Mouse (Mus musculus): Measurements from ENCODE around the gene Hist1h2bc. TPM values are rescaled to one million over a fixed set of nuclear protein-coding genes. Genes with fewer than 3 reads are reported as not detected.
"Not testable (repeated sequence)": the region's sequence is repeated elsewhere in the genome, so short reads cannot be mapped to it uniquely, and the experiment has no call there.

Gene Hist1h2bc
- polyA plus RNA-seq, 1 experiment from 2014 or later, result 65.3 TPM

DNA sequence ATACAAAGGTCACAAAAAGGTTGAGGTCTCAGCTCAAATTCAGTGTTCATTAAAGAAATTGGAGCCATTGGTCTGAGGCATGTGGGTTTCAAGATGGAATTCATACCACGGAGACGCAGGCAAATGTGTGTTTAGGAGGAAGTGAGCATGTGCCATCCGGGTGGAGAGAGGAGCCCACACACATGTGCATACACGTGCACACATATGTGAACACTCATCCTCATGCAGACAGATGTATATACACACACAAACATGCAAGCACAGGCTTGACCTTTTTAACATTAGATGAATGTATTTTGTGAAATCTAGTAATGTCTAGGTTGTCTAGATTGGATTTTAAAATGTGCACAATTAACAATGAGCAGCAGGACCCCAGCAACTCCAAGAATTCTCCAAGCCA, 18.2 kb downstream of the Hist1h2bc start:
- no peaks in the 10 kb centered on the region for H3K27me3 ChIP-seq
- H3K4me1 ChIP-seq, result peaks cover 11% of the 10 kb centered on the region
- H3K27ac ChIP-seq, result no peak overlapping the region
- no peak for ATAC-seq (replicated peaks; ENCODE audit: low FRiP score)
- no peaks in the 10 kb centered on the region for H3K9me3 ChIP-seq (replicated peaks)
- no peak overlapping the region for H3K4me2 ChIP-seq
- no peak overlapping the region for H3K4me3 ChIP-seq (replicated peaks)
- WGBS, result 82% methylated on average over 4 of the region's 4 CpGs
- H3K36me3 ChIP-seq, result no peaks in the 10 kb centered on the region
- H3K9ac ChIP-seq, result no peak overlapping the region

DNA sequence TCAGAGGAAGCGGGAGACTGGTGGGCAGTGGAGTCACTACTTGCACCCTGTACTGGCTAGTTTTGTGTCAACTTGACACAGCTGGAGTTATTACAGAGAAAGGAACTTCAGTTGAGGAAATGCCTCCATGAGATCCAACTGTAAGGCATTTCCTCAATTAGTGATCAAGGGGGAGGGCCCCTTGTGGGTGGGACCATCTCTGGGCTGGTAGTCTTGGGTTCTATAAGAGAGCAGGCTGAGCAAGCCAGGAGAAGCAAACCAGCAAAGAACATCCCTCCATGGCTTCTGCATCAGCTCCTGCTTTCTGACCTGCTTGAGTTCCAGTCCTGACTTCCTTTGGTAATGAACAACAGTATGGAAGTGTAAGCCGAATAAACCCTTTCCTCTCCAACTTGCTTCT, 18.8 kb downstream of the Hist1h2bc start:
- not testable (repeated sequence) for H3K4me2 ChIP-seq; H3K9me3 ChIP-seq (replicated peaks); ATAC-seq (replicated peaks; ENCODE audit: low FRiP score); H3K9ac ChIP-seq; H3K4me3 ChIP-seq (replicated peaks); H3K27me3 ChIP-seq; H3K27ac ChIP-seq; H3K36me3 ChIP-seq
- H3K4me1 ChIP-seq, result peaks cover 11% of the 10 kb centered on the region
- WGBS, result 78% methylated on average over 2 of the region's 2 CpGs

DNA sequence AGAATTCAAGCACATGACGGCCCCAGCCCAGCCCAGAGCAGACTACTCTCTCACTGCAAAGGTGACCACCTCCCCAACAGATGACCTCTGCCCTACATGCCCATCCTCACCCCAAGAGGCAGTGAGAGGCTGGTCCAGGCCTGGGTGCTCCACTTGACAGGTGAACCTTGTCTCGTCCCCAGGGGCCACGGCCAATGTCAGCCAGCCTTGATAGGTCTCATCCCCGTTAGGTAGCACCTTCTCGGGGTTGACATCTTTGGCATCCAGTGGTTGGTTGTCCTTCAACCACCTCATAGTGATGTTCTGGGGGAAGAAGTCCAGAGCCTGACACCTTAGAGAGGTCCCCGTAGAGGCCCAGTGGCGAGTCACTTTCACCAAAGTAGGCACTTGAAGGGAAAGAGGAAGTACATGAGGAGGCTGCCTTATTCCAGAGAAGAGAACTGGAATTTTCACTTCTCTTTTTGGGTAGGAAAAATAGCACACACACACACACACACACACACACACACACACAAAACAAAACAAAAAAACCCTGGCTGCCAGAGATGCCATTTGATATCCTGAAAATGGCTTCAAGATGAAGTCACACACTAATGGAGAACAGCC, 21.9 kb downstream of the Hist1h2bc start:
- H3K4me2 ChIP-seq, result no peak overlapping the region
- no peaks in the 10 kb centered on the region for H3K27me3 ChIP-seq
- no peak for ATAC-seq (replicated peaks; ENCODE audit: low FRiP score)
- no peaks in the 10 kb centered on the region for H3K9me3 ChIP-seq (replicated peaks)
- H3K4me3 ChIP-seq (replicated peaks), result no peak overlapping the region
- no peaks in the 10 kb centered on the region for H3K36me3 ChIP-seq
- no peak overlapping the region for H3K27ac ChIP-seq
- WGBS, result 90% methylated on average over 7 of the region's 7 CpGs
- peaks cover 11% of the 10 kb centered on the region for H3K4me1 ChIP-seq
- H3K9ac ChIP-seq, result no peak overlapping the region

DNA sequence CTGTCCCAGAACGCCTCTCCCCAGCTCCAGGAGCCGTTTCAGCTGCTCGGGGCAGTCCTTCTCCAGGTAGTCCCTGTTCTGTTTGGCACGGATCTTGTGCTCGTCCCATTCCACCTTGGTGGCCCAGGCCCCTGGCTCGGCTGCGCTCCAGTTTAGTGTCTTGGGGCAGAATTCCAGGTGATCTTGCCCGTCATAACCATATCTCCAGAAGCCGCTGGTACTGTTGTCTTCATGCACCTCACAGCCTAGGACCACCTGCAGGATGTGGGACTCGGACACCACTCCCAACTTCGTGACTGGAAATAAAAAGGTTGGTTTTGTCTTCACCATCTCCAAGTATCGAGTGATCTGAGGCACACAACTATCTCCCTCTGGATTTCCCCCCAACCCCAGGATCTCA, 22.8 kb downstream of the Hist1h2bc start:
- WGBS, result 95% methylated on average over 12 of the region's 12 CpGs

DNA sequence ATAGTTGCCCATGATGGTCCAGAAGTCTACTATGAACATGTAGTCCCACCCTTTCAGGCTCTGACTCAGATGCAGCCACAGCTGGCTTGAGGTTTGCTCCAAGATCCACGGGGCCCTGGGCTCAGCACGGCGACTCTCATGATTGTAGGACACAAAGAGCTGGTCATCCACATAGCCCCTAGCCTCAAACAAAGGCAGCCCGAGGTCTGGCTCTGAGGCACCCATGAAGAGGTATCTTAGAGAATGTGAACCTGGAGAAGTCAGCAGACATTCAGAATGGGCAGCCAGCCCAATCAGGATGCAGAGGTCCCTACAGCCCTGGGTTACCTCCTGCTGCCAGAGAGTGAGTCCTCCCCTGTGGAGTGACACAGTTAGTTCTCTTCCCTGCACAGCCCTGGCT, 24.0 kb downstream of the Hist1h2bc start:
- no peaks in the 10 kb centered on the region for H3K9me3 ChIP-seq (replicated peaks)
- no peaks in the 10 kb centered on the region for H3K27me3 ChIP-seq
- H3K27ac ChIP-seq, result no peak overlapping the region
- H3K4me3 ChIP-seq (replicated peaks), result no peak overlapping the region
- H3K9ac ChIP-seq, result no peak overlapping the region
- no peaks in the 10 kb centered on the region for H3K36me3 ChIP-seq
- H3K4me1 ChIP-seq, result peaks cover 8% of the 10 kb centered on the region
- no peak for ATAC-seq (replicated peaks; ENCODE audit: low FRiP score)
- 83% methylated on average over 4 of the region's 4 CpGs for WGBS
- no peak overlapping the region for H3K4me2 ChIP-seq

More for the DNA sequence above, 22.8 kb downstream of the Hist1h2bc start:
- Histone ChIP-seq H3K4me2 (no peak overlapping the region), H3K27me3 (no peaks in the 10 kb centered on the region), H3K27ac (no peak overlapping the region), H3K9ac (no peak overlapping the region), H3K4me1 (peaks cover 8% of the 10 kb centered on the region), H3K36me3 (no peaks in the 10 kb centered on the region), H3K4me3 (replicated peaks) (no peak overlapping the region), H3K9me3 (replicated peaks) (no peaks in the 10 kb centered on the region)
- ATAC-seq (replicated peaks; ENCODE audit: low FRiP score), result no peak

DNA sequence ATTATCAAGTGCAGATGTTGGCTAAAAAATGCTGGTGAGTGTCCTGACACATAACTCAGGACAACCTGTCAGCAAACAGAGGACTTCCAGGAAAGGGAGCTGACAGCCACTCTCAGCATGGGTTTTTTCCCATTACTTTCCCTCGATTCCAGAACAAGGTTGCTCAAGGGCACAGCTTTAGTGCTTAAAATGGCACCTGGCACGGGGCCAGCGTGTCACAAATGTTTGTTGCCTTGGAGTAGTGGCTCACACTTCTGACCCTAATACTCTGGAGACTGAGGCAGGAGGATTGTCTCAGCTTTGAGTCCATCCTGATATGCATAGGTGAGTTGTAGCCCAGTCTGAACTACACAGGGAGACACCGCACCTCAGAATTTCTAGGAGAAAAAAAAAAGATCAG, 24.7 kb downstream of the Hist1h2bc start:
- no peak for ATAC-seq (replicated peaks; ENCODE audit: low FRiP score)
- WGBS, result 68% methylated on average over 4 of the region's 4 CpGs

DNA sequence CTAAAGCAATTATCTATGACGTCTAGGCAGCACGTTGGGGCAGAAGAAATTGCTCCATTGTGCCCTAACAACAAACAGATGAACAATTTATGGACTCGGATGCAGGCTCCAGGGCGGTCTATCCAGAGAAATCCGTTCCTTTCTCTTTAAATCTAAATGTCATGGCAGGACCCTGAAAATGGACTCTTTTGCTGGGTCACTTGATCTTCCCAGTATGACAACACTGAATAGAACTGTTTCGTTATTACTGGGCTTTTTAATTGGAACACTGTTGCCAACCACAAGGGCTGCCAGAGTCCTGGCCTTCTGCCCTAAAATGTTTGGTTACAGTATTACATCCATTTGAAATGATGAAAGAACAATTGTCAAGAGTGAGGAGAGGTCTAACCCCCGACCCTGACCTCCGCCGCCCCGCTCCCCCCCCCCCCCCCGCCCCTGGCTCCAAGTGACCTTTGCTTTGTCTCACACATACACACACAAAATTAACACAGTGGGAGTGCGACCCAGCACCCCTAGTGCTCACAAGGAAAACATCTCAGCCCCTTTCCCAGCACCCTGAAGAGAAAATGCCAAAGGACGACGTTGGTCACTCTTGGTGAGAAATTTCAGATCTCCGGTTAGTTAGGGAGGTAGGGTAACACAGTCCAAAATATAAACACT, 25.8 kb downstream of the Hist1h2bc start:
- Histone ChIP-seq H3K4me3 (replicated peaks) (peak overlapping the region; percentile 46), H3K4me1 (peaks cover 8% of the 10 kb centered on the region), H3K4me2 (peak overlapping the region; percentile 73), H3K9me3 (replicated peaks) (no peaks in the 10 kb centered on the region), H3K9ac (peak overlapping the region; percentile 53), H3K27ac (no peak overlapping the region), H3K36me3 (no peaks in the 10 kb centered on the region), H3K27me3 (no peaks in the 10 kb centered on the region)
- ATAC-seq (replicated peaks; ENCODE audit: low FRiP score), result no peak
- 23% methylated on average over 15 of the region's 15 CpGs for WGBS

More for the DNA sequence above, 24.7 kb downstream of the Hist1h2bc start:
- no peak overlapping the region for H3K4me2 ChIP-seq
- no peak overlapping the region for H3K9ac ChIP-seq
- H3K4me3 ChIP-seq (replicated peaks), result no peak overlapping the region
- no peak overlapping the region for H3K27ac ChIP-seq
- H3K4me1 ChIP-seq, result peaks cover 8% of the 10 kb centered on the region
- H3K36me3 ChIP-seq, result no peaks in the 10 kb centered on the region
- no peaks in the 10 kb centered on the region for H3K9me3 ChIP-seq (replicated peaks)
- no peaks in the 10 kb centered on the region for H3K27me3 ChIP-seq

DNA sequence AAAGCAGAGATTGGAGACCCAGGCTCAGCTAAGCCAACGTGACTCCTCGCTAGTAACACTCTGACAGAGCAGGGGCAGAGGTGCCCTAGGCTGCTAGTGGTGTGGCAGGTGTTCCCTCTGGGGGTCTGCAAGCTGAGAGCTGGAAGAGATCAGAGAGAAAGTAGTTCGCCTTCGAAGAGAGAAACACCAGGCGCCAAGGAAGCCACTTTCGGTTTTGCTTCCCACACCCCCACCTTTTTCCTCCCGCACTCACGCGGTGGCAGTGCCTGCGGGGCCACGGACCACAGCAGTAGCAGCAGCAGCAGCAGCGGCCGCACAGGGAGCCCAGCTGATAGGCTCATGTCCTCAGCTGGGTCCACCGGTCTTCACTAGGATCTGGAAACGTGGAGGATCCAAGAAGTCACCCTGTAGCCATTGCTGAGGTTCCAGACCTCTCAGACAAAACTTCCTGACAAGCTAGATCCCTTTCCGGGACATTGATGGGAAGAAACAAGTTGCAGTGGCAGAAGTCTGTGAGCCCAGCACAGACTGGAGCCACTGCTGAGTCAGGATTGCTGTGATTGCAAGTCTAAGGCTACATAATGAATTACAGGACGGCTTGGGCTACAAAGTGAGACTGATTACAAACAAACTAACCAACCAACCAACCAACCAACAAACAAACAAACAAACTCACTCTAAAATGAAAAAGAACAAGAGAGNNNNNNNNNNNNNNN, 26.5 kb downstream of the Hist1h2bc start, which contains the start of gene Hfe:
Hfe (minus strand) TSS at position 481 of the 716 bp plus-strand sequence.
- H3K9ac ChIP-seq, result peak within 1 kb of the TSS; percentile 53
- peak; percentile 90 for ATAC-seq (replicated peaks; ENCODE audit: low FRiP score)
- H3K4me2 ChIP-seq, result peak within 1 kb of the TSS; percentile 73
- H3K27me3 ChIP-seq, result no peaks in the 10 kb centered on the region
- 0 out of 2 replicates have a peak within 1 kb of the TSS, but pooled peaks have one; percentile 48 for H3K27ac ChIP-seq
- no peaks in the 10 kb centered on the region for H3K36me3 ChIP-seq
- no peaks in the 10 kb centered on the region for H3K9me3 ChIP-seq (replicated peaks)
- 3% methylated on average over 17 of the region's 17 CpGs for WGBS
- H3K4me3 ChIP-seq (replicated peaks), result peak within 1 kb of the TSS; percentile 46
- peaks cover 8% of the 10 kb centered on the region for H3K4me1 ChIP-seq

DNA sequence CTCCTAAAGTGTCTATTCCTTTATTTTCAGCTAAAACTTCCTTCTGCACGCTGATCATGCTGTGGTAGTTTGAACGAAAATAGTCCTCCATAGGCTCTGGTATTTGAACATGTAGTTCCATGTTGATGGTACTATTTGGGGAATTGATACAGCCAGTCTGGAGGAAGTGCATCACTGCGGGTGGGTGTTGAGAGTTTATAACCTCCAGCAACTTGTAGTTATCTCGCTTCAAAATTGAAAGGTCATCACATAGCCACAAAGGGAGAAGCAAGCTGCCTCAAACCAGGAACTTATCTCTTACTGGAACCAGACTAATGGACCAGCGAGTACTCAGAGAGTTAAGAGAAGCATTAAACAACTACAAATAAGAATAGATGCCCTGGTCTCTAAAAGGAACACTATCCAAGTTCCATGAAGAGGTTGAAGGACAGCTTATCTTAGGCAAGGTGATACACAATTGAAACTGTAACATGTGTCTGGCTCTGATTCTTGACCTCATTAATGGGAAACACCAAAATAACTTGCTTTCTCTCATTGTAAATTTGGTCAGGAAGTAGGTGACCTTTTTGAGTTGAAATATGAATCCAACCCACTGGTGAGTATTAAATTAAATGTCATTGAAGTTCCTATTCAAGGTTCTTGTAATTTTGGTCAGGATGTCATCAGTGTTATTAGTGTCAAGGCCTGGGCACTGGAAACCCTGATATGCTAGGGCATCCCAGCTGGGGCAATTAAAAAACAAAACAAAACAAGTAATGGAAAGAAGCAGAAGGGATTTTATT, 32.5 kb downstream of the Hist1h2bc start:
- H3K4me2 ChIP-seq, result no peak overlapping the region
- H3K36me3 ChIP-seq, result no peaks in the 10 kb centered on the region
- H3K9me3 ChIP-seq (replicated peaks), result no peaks in the 10 kb centered on the region
- no peak for ATAC-seq (replicated peaks; ENCODE audit: low FRiP score)
- no peak overlapping the region for H3K9ac ChIP-seq
- no peak overlapping the region for H3K4me3 ChIP-seq (replicated peaks)
- H3K4me1 ChIP-seq, result no peaks in the 10 kb centered on the region
- no peak overlapping the region for H3K27ac ChIP-seq
- H3K27me3 ChIP-seq, result no peaks in the 10 kb centered on the region
- WGBS, result 88% methylated on average over 5 of the region's 5 CpGs

DNA sequence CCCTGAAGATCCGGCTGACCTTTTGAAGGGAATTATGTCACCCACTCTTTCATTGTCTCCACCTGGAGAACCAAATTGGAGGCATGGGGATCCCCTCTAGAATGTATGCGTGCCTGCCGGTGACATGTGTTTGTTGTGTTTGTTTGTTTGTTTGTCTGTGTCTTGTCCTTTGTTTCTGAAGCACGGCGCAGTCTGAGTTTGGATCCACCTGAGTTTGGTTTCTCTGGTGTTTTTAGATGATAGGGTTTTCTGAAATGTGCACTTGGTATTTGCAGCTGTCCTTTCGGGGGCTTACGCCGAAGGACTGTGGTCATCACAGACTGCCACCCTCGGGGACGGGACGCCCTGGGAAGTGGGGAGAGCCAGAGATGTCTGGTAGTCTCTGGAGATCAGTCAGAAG, 33.2 kb downstream of the Hist1h2bc start:
- WGBS, result 59% methylated on average over 11 of the region's 11 CpGs
- Histone ChIP-seq H3K27ac (no peak overlapping the region), H3K36me3 (no peaks in the 10 kb centered on the region), H3K4me1 (no peaks in the 10 kb centered on the region), H3K9me3 (replicated peaks) (no peaks in the 10 kb centered on the region), H3K27me3 (no peaks in the 10 kb centered on the region), H3K9ac (no peak overlapping the region), H3K4me2 (no peak overlapping the region), H3K4me3 (replicated peaks) (no peak overlapping the region)
- ATAC-seq (replicated peaks; ENCODE audit: low FRiP score), result no peak

DNA sequence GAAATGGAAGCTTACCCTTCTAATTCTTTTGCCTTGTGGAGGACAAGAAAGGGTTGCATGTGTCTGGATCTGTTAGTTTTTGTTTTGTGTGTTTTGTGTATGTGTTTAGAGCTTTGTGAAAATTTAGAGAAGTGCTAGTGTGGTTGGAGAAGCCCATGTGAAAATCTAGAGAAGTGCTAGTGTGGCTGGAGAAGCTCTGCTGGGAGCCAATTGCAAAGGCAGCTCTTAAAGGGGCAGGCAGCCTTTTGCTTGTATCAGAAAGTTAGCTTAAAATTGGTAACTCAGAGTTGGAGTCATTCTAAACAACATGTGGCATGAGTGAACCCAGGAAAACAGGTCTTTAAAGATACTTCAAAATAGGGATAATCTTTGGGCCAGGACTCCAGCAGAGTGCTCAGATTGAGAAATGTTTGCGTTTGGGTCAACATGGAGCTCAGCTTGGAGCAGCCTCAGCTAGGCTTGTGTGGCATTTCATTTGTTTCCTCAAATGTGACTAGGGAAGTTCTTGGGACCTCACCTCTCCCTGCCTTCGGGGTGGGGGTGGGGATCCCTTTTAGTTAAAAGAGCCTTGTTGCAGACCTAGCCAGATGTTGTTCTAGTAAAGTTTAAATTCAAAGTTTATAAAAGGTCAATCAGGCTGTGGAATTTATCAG, 33.7 kb downstream of the Hist1h2bc start:
- not testable (repeated sequence) for H3K4me1 ChIP-seq; H3K9me3 ChIP-seq (replicated peaks); H3K4me2 ChIP-seq; ATAC-seq (replicated peaks; ENCODE audit: low FRiP score); H3K4me3 ChIP-seq (replicated peaks); H3K36me3 ChIP-seq; H3K27ac ChIP-seq; H3K9ac ChIP-seq; H3K27me3 ChIP-seq
- 9% methylated on average over 2 of the region's 2 CpGs for WGBS

Data from kidney, embryonic 15.5 days (tissue).